Mouse (Mus musculus) kidney, postnatal 14 days (tissue): ENCODE measurements around the gene Adipor2.

ENCODE experiments used
- DNase-seq: peaks from one replicate; pipeline ENCODE4 v3.0.0; 2022; ENCODE audit warnings: mixed read lengths

Gene Adipor2

DNA sequence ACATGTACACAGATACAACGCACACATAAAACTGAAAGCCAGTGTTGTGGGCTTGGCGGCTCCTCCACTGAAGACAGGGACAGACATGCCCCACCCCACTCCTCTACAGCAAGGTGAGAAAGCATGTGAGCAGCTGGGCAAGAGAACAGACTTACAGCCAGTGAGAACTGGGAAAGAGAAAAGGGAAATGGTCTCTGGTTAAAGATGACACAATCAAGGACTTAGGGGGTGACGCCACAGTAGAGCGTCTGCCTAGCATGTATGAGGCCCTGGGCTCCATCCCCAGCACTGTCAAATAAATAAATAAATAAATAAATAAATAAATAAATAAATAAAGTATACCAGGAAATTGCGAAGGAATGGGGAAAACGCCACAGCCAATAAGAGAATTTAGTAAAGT is 114.2 kb downstream of the Adipor2 start:
- DNase-seq, result no peak
